Mouse (Mus musculus) mesoderm, embryonic 11.5 days (tissue): Measurements from ENCODE around the gene Gm6370.
"Not testable (repeated sequence)": the region's sequence is repeated elsewhere in the genome, so short reads cannot be mapped to it uniquely, and the experiment has no call there.

Experiments
- DNase-seq: peaks from one replicate; pipeline ENCODE4 v3.0.0-alpha.2; 2012; ENCODE audit warnings: low read depth, low spot score

Gene Gm6370

GRCm38 (mm10) chr5:146491063-146491462, at the start of gene Gm6370:
Gene Gm6370, plus strand, starts transcription at chr5:146491363.
- not testable (repeated sequence) for DNase-seq

DNA sequence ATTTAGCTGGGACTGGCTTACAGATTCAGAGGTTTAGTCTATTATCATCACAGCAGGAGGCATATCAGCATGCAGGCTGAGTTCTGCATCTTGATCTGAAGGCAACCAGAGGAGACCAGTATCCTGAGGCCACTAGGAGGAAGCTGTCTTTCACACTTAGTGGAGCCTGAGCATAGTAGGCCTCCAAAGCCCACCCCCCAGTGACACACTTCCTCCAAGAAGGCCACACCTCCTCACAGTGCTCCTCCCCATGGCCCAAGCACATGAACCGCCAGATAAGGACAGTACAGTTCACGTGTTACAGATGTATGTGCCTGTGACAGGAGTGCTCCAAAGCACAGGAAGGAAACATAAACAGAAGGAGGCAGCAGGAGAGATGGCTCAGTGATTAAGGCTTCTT, 48.4 kb upstream of the Gm6370 start:
- no peak for DNase-seq

- DNase-seq: no peak
Observed at GRCm38 (mm10) chr5:146446633-146447032, 44.5 kb upstream of the Gm6370 start.

- no peak for DNase-seq
Observed at GRCm38 (mm10) chr5:146451592-146452254, 39.4 kb upstream of the Gm6370 start.

DNA sequence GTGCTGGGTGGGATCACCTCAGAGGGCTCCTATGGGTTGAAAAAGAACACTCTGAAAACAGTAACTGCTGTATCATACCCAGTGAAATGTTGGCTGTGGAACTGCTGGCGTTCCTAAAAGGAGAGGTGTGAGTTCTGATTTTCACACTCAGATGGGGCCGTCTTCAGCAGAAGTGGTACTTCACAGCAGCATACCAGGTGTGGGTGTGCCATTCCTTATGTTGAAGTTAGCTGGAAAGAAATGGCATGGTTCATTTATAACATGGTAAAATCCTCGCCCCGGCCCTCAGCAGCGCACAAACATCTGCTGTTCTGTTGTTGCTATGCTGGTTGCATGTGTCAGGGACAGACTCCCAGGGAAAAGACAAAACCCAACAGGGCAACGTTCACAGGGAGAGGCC, 37.6 kb upstream of the Gm6370 start:
- DNase-seq: no peak

DNA sequence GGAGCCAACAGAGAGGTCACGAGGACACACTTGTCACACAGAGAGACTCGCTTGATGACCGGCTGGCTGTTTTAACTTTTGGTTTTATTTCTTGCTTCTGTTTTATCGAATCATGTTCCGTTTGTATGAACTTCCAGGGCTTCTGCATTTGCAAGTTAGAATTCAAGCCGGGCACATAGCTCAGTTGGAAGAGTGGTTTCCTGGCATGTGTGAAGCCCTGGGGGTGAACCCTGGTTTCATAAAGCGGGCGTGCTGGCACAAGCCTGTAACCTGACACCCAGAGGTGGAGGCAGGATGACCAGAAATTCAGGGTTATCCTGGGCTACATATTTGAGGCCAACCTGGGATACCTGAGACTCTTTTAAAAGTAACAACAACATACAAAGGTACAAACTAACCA, 29.6 kb upstream of the Gm6370 start:
- DNase-seq: no peak

DNA sequence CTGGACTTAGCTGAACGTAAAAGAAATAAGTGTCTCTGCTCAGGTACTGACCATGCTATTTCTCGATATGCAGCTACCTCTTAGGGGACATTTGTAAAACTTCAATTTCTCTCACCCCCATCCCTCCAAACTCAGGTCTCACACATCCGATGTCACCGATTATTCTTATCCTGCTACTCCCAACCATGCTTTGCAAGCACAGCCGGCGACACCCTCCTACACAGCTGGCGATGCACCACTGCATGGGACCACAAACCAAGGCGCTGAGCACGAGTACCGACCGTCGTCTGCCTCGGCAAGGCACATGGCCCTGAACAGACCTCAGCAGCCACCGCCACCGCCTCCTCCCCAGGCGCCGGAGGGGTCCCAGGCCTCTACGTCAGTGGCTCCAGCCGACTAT, 24.5 kb upstream of the Gm6370 start:
- DNase-seq: no peak

GRCm38 (mm10) chr5:146468311-146468710, 22.9 kb upstream of the Gm6370 start:
- DNase-seq: no peak

DNA sequence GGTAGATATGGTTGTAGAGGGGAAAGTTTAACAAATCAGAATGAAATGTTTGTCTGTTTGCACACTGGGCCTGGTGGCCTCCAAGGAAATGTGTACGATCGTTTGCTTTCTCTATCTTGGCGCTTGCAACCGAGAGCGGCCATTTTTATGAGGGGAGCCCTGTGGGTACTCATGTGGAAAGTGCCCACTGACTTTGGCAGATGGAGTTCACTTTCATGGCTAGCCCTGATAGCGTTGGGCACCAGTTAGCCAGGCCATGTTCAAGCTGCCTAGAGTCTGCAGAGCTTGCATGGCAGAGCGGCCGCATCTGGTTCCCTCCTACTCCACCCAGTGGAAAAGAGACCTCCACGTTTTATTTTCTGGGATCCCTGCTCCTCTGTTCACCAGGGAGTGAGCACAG, 20.3 kb upstream of the Gm6370 start:
- no peak for DNase-seq

GRCm38 (mm10) chr5:146471311-146471710, 19.9 kb upstream of the Gm6370 start:
- no peak for DNase-seq

GRCm38 (mm10) chr5:146471821-146472220, 19.3 kb upstream of the Gm6370 start:
- DNase-seq: no peak

DNA sequence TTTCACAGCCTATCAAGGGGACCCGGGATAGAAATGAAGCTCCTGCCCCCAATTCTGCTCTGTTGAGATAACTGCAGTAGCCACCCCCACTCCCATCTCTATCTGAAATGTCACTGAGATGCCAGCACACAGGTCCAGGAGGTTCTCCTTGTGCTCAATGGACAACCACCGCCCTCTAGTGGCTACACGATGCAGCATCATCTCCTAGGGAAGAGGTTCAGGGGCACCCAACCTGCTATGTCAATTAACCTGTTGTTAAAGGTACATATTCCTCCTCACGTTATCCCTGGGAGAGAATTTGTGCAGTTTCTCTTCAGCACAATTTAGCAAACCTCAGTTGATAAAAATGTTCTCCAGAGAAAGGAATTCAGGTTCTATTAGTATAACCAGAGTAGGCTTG, 11.6 kb upstream of the Gm6370 start:
- not testable (repeated sequence) for DNase-seq

- not testable (repeated sequence) for DNase-seq
Observed at GRCm38 (mm10) chr5:146481665-146482064, 9.5 kb upstream of the Gm6370 start, which contains the start of gene Gm6408. Gene Gm6408, plus strand, starts transcription at chr5:146481965.

GRCm38 (mm10) chr5:146488959-146489358, 2.2 kb upstream of the Gm6370 start:
- peak; percentile 6 for DNase-seq

GRCm38 (mm10) chr5:146502099-146502498, 10.9 kb downstream of the Gm6370 start, which contains the start of gene 4930449I24Rik:
Gene 4930449I24Rik, plus strand, starts transcription at chr5:146502399.
- DNase-seq: not testable (repeated sequence)

DNA sequence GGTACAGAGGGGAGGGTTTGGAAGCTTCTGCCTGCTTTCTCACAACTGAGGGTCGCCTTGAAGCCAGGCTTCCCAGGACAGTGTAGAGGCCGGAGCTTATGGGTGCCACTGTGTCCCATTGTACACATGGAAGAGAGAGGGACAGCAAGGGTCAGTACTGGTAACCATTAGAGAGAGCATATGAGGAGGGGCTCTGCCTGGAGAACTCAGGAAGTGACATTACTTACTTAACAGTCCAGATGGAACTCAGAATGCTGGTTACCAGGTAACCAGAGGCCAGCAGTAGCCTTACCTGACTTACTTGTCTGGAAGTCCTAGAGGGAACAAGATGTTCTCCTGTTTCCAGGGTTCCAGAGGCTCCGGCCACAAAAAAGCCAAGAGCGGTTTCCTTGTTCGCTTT, 22.7 kb downstream of the Gm6370 start, which contains the start of gene Gm3402:
Gm3402 (plus strand) TSS at position 301 of the 400 bp plus-strand sequence.
- not testable (repeated sequence) for DNase-seq

DNA sequence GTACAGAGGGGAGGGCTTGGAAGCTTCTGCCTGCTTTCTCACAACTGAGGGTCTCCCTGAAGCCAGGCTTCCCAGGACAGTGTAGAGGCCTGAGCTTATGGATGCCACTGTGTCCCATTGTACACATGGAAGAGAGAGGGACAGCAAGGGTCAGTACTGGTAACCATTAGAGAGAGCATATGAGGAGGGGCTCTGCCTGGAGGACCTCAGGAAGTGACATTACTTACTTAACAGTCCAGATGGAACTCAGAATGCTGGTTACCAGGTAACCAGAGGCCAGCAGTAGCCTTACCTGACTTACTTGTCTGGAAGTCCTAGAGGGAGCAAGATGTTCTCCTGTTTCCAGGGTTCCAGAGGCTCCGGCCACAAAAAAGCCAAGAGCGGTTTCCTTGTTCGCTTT, 34.3 kb downstream of the Gm6370 start, which contains the start of gene Gm3404:
Gm3404 (plus strand) TSS at position 301 of the 400 bp plus-strand sequence.
- not testable (repeated sequence) for DNase-seq

- DNase-seq: not testable (repeated sequence)
Observed at GRCm38 (mm10) chr5:146537347-146537746, 46.2 kb downstream of the Gm6370 start, which contains the start of gene Gm3409. Gene Gm3409, plus strand, starts transcription at chr5:146537647.
